Mouse (Mus musculus): ENCODE data around the gene Tmprss11g. TPM values are rescaled to one million over a fixed set of nuclear protein-coding genes. Genes with fewer than 3 reads are reported as not detected.

Tmprss11g gene
- total and polyA plus RNA-seq, 3 experiments: not detected

- no peak overlapping the region for H3K27ac ChIP-seq (ENCODE audit: control insufficient read depth, low read depth, low read length)
- H3K4me1 ChIP-seq (ENCODE audit: control insufficient read depth in 1 of 2, insufficient read depth in 2 of 2, low read length in 2 of 2): no peaks in the 10 kb centered on the region
- H3K9ac ChIP-seq (ENCODE audit: control insufficient read depth, low read depth, low read length, poor library complexity, severe bottlenecking): no peak overlapping the region
- no peaks in the 10 kb centered on the region for H3K9me3 ChIP-seq (replicated peaks; ENCODE audit: insufficient read depth, low read length)
- no peaks in the 10 kb centered on the region for H3K79me2 ChIP-seq (ENCODE audit: control insufficient read depth, insufficient read depth, low read length, poor library complexity)
- DNase-seq (ENCODE audit: low read depth, low spot score): no peak
- no peak overlapping the region for H3K4me3 ChIP-seq (ENCODE audit: control insufficient read depth in 1 of 2, insufficient read depth in 1 of 2, low read depth in 2 of 2, low read length in 2 of 2)
- H3K27me3 ChIP-seq (ENCODE audit: control insufficient read depth in 1 of 2, insufficient read depth in 2 of 2, low read length in 2 of 2): no peaks in the 10 kb centered on the region
- no peaks in the 10 kb centered on the region for H3K36me3 ChIP-seq (ENCODE audit: control insufficient read depth in 1 of 2, insufficient read depth in 2 of 2, low read length in 2 of 2)
- no peak for TF ChIP-seq POLR2AphosphoS5 (IDR thresholded peaks at IDR 0.05; ENCODE audit: borderline replicate concordance, low read depth, low read length)
- no peak for TF ChIP-seq ZMIZ1 (IDR thresholded peaks at IDR 0.05; ENCODE audit: low read depth, low read length)
- no peak for TF ChIP-seq TCF12 (IDR thresholded peaks at IDR 0.05; ENCODE audit: low read depth, low read length)
- TF ChIP-seq MAFK (IDR thresholded peaks at IDR 0.05; ENCODE audit: borderline replicate concordance, low read depth, low read length): no peak
- TF ChIP-seq ZC3H11A (IDR thresholded peaks at IDR 0.05; ENCODE audit: low read depth, low read length): no peak
- TF ChIP-seq TBP (IDR thresholded peaks at IDR 0.05; ENCODE audit: low read depth, low read length): no peak
- TF ChIP-seq GABPA (IDR thresholded peaks at IDR 0.05; ENCODE audit: low read depth, low read length): no peak
- TF ChIP-seq CHD2 (IDR thresholded peaks at IDR 0.05; ENCODE audit: low read length): no peak
- TF ChIP-seq JUND (IDR thresholded peaks at IDR 0.05; ENCODE audit: low read depth, low read length): no peak
- TF ChIP-seq TAL1 (IDR thresholded peaks at IDR 0.05; ENCODE audit: low read length): no peak
- no peak for TF ChIP-seq POLR2A (IDR thresholded peaks at IDR 0.05; ENCODE audit: control insufficient read depth in 1 of 2, insufficient read depth in 1 of 2, low read depth in 1 of 2, low read length in 2 of 2, poor library complexity in 1 of 2)
Measured at GRCm38 (mm10) chr5:86540601-86541000, 22.2 kb upstream of the Tmprss11g start.

GRCm38 (mm10) chr5:86528725-86529124 is 10.3 kb upstream of the Tmprss11g start:
- no peaks in the 10 kb centered on the region for H3K9me3 ChIP-seq (replicated peaks; ENCODE audit: insufficient read depth, low read length)
- no peak for TF ChIP-seq MYB (IDR thresholded peaks at IDR 0.05; ENCODE audit: low read depth, low read length)
- TF ChIP-seq JUND (IDR thresholded peaks at IDR 0.05; ENCODE audit: low read depth, low read length): no peak
- TF ChIP-seq ETS1 (IDR thresholded peaks at IDR 0.05; ENCODE audit: low read depth, low read length): no peak
- no peak for TF ChIP-seq E2F4 (IDR thresholded peaks at IDR 0.05; ENCODE audit: borderline replicate concordance, low read depth, low read length)
- no peak for TF ChIP-seq CHD1 (IDR thresholded peaks at IDR 0.05; ENCODE audit: low read depth, low read length)
- no peak for TF ChIP-seq USF2 (IDR thresholded peaks at IDR 0.05; ENCODE audit: borderline replicate concordance in 1 of 2, insufficient read depth in 1 of 2, low read depth in 1 of 2, low read length in 2 of 2)
- TF ChIP-seq POLR2A (IDR thresholded peaks at IDR 0.05; ENCODE audit: control insufficient read depth in 1 of 2, insufficient read depth in 1 of 2, low read depth in 1 of 2, low read length in 2 of 2, poor library complexity in 1 of 2): no peak
- TF ChIP-seq BHLHE40 (IDR thresholded peaks at IDR 0.05; ENCODE audit: borderline replicate concordance, low read depth, low read length): no peak
- TF ChIP-seq RCOR1 (IDR thresholded peaks at IDR 0.05; ENCODE audit: low read depth, low read length): no peak
- no peak for TF ChIP-seq POLR2AphosphoS2 (IDR thresholded peaks at IDR 0.05; ENCODE audit: low read length)
- TF ChIP-seq TCF12 (IDR thresholded peaks at IDR 0.05; ENCODE audit: low read depth, low read length): no peak
- no peak for TF ChIP-seq MAZ (IDR thresholded peaks at IDR 0.05; ENCODE audit: low read depth, low read length)
- TF ChIP-seq RAD21 (IDR thresholded peaks at IDR 0.05; ENCODE audit: low read depth, low read length): no peak
- no peak for TF ChIP-seq TAL1 (IDR thresholded peaks at IDR 0.05; ENCODE audit: low read length)
- TF ChIP-seq MYC (IDR thresholded peaks at IDR 0.05; ENCODE audit: low read depth, low read length): no peak
- TF ChIP-seq MXI1 (IDR thresholded peaks at IDR 0.05; ENCODE audit: low read depth, low read length): no peak
- no peak for TF ChIP-seq CTCF (IDR thresholded peaks at IDR 0.05 in 2 of 3, conservative IDR thresholded peaks at IDR 0.05 in 1 of 3; ENCODE audit: control insufficient read depth in 1 of 3, insufficient read depth in 1 of 3, low read depth in 2 of 3, low read length in 3 of 3, poor library complexity in 1 of 3, severe bottlenecking in 1 of 3)
- TF ChIP-seq GATA1 (IDR thresholded peaks at IDR 0.05; ENCODE audit: low read depth, low read length): no peak
- no peak for TF ChIP-seq GABPA (IDR thresholded peaks at IDR 0.05; ENCODE audit: low read depth, low read length)
- TF ChIP-seq NRF1 (IDR thresholded peaks at IDR 0.05; ENCODE audit: insufficient read depth, low read depth, low read length, poor library complexity, severe bottlenecking): no peak
- no peaks in the 10 kb centered on the region for H3K79me2 ChIP-seq (ENCODE audit: control insufficient read depth, insufficient read depth, low read length, poor library complexity)
- no peak overlapping the region for H3K4me3 ChIP-seq (ENCODE audit: control insufficient read depth in 1 of 2, insufficient read depth in 1 of 2, low read depth in 2 of 2, low read length in 2 of 2)
- no peaks in the 10 kb centered on the region for H3K36me3 ChIP-seq (ENCODE audit: control insufficient read depth in 1 of 2, insufficient read depth in 2 of 2, low read length in 2 of 2)
- no peak overlapping the region for H3K27ac ChIP-seq (ENCODE audit: control insufficient read depth, low read depth, low read length)
- no peaks in the 10 kb centered on the region for H3K27me3 ChIP-seq (ENCODE audit: control insufficient read depth in 1 of 2, insufficient read depth in 2 of 2, low read length in 2 of 2)
- no peak for DNase-seq (ENCODE audit: low read depth, low spot score)
- no peaks in the 10 kb centered on the region for H3K4me1 ChIP-seq (ENCODE audit: control insufficient read depth in 1 of 2, insufficient read depth in 2 of 2, low read length in 2 of 2)
- H3K9ac ChIP-seq (ENCODE audit: control insufficient read depth, low read depth, low read length, poor library complexity, severe bottlenecking): no peak overlapping the region

All from MEL (cell line).